Mouse (Mus musculus): ENCODE data around the gene Rplp2.

Rplp2 gene

DNA sequence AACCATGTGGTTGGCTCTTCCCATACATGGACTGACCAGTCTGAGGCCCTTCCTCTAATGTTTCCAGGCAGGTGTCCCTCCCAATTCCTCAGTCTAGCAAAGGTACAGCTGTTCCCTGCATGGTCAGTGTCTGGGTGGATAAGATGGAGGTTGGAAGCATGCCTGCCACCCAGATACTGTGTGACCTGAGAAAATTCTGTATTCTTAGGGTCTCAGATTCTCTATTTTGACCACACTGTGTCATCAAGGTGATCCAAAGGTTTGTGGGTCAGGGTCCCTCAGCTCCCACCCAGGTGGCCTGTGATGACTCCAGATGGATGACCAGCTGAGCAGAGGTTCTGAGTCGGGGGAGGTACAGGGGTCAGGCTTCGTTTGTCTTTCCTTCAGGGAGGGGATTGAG lies 38.0 kb downstream of the Rplp2 start:
- no peak for DNase-seq

DNA sequence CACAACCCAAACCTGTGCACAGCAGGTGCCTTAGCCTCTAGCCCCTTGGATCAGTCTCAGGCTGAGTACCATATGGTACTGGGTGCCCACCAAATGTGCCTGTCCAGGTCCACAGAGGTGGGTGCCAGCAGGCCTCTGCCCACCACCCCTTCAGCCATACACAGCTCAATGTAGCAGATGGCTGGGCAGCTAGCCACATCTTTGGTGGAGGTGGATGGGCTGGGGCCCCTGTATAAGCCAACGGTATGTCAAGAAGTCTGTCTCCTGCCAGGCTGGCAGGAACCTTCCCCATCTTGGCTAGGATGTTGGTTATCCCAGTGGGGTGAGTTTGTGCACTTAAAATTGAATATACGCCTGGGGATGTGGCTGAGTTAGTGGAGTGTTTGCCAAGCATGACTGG lies 38.4 kb downstream of the Rplp2 start:
- DNase-seq: no peak

DNA sequence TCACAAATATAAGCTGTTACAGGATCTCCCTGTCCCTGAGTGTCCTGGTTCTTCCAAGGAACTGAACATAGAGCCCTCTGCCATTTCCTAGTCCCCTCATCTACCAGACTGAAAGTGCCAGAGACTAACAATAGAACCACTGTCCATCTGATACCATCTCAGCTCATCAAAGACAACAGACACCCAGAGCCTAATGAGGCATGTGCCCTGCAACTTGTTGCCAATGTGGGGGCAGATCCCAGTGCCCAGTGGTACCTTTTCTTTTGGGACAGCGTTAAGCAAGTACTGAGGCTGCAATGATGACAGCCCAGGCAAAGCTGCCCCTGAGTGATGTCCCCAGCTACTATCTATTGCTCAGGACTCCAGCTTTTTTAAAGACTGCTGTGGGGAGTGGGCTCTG lies 39.1 kb downstream of the Rplp2 start:
- DNase-seq: no peak

DNA sequence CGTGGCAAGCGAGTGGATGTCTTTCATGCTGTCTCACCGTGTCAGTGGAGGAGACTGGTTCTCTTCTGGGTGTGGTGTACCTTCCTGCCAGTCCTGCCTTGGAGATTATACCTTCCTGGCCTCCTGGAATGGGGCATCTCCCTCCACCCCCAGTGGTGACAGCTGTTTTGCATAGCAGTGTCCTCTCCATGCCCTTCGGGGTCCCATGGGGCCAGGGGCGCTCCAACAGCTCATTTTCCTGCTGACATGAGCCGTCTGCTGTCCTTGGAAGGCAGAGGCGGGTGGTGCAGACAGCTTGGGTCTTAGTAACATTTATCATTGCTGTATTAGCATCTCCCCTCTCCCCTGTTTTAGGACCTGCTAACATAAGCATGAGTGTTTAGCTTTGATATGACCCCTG lies 40.0 kb downstream of the Rplp2 start:
- DNase-seq: no peak

DNA sequence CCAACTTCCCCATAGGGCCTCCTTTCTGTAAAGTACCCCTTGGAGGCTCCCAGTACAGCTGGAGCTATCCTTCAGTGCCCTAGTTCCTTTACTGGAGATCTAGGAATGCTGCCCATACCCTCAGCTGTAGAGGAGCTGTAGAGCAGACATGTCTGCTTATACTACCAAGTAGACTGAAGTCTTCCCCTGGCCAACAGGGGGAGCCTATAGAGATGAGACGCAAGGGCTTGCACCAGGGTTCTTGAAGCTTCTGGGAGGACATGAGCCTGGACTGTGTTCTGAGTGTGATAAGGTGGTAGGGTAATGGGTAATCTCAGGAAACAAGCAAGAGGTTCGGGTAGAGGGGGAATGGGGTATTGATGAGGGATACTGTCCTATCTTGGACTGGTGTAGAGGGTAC lies 44.0 kb downstream of the Rplp2 start:
- DNase-seq: no peak

DNA sequence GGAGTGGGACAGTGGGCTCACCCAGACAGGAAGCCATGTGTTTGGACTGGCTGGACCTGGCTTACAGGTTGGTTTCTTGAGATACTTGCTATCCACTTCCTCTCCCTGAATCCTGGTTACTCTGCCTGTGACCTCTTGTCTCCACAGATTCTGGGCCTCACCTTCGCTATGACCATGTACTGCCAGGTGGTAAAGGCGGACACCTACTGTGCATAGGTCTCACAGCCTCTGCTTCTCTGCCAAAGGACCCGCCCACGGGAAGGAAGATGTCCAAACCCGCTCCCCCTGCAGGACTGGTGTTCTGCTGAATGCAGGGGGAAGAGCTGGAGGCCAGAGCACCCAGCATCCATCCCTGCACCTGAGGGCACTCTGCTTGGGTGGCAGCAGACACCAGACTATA lies 45.6 kb downstream of the Rplp2 start:
- DNase-seq: no peak

DNA sequence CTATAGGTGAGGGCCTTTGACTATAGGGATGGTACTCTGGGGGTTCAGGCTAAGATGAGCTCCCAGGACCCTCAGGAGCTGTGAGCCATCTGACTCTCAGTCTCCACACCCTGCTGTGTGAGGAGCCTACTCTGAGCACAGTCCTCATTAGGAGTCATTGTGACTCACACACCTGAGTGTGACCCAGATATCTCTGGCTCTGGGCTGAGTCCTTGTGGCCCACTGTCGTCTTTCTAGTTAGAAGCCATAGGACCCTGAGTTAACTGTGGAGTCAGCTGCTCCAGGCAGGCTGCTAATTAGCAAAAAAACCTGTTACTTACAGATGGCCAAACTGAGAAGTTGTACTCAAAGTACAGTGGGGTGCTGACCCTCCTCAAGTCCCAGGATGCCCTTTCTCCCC lies 46.6 kb downstream of the Rplp2 start:
- DNase-seq: no peak

DNA sequence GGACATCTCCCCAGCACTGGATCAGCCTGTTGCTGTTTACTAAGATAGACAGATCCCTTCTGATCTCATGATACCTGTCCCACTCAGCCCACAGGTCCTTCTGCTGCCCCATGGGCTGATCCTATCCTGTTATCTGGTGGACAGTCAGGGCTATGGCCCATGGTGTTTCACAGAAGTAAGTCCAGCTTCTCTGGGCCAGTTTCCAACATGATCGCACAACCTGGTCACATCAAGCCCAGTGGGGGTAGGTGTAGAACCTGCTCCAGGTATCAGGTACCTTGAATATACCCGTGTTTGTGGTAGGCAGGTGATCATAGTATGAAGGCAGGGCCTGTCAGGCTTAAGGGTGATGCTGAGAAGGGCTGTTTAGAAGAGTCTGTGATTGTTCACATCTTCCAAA lies 48.2 kb downstream of the Rplp2 start:
- DNase-seq: no peak

DNA sequence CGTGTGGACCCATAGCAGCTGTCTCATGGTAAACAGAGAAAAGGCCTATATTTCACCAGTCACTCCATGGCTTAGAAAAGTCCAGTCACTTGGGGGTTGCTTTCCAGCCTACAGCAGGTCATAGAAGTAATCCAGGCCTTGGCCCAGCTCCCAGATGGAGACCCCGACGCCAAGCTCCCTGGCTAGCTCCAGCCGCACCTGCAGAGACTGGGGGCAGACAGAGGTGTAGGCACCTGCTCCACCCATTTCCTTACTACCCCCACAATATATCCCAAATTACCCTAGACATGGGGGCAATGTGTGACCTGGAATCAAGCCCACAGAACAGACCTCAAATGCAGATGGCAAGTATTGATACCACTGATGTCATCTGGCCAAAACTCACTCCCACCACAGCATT lies 48.8 kb downstream of the Rplp2 start:
- DNase-seq: no peak

DNA sequence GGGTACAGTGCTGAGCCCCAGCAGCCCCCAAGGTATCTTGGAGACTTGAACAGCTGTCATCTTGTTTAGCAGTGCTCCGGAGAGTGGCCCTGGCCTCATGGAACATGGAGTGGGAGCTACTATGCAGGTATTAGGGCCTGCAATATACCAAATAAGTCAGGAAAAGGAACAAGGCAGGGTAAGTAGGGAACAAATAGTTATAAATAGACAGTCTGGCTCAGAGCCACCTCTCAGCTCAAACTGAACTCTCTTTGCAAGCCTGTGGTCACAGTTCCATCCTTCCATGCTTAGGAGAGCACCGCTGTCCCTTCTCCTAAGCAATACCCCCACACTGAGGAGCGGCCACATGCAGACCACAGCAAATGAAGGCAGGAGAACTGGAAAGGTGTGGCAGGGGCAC lies 50.4 kb downstream of the Rplp2 start:
- no peak for DNase-seq
